Mouse (Mus musculus) bone marrow, adult 2 months (tissue): ENCODE data around the gene Lrrc4c.

Experiments
- CTCF ChIP-seq: fragments of 200-500 bp; IDR thresholded peaks from 2 replicates; pipeline ENCODE4 v1.5.1; 2011; ENCODE audit warnings: low read length, control low read depth; ENCODE audit not compliant: control insufficient read depth, insufficient read depth
- POLR2A ChIP-seq: fragments of 200-500 bp; IDR thresholded peaks from 2 replicates; pipeline ENCODE4 v1.6.1; 2011; ENCODE audit warnings: low read depth, mild to moderate bottlenecking, control low read depth, low read length, borderline replicate concordance; ENCODE audit not compliant: control insufficient read depth

DNA sequence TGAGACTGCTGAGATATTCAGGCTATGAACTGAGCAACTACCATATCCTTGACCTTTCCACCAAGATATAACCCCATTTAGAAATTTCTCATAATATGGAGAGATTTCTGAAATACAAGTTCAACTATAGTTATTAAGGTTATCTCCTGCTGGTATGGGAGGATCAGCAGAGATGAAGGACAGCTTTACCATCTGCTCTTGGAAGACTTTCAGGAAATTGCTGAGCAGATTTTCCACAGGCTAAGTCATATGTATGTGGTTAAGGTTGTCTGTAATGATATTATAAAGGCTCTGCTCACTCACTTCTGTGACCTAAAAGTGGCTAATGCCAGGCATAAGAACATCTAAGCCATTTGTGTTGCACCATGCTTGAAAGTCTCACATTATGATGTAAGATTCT, 681.6 kb downstream of the Lrrc4c start:
- TF ChIP-seq POLR2A: no peak
- TF ChIP-seq CTCF: no peak
